Mouse (Mus musculus) hindbrain, embryonic 13.5 days (tissue): Measurements from ENCODE around the gene Xylt2. TPM values are rescaled to one million over a fixed set of nuclear protein-coding genes. Genes with fewer than 3 reads are reported as not detected.
"Not testable (repeated sequence)": the region's sequence is repeated elsewhere in the genome, so short reads cannot be mapped to it uniquely, and the experiment has no call there.

Experiments
- ATAC-seq: fragments of 200-750 bp; cut with Nextera tagmentation; 2 replicates; pipeline ENCODE4 v1.8.0; 2017; ENCODE audit warnings: moderate TSS enrichment; ENCODE audit not compliant: low FRiP score
- H3K27ac ChIP-seq: fragments of 300-500 bp; sonication (generic); 2 replicates; pipeline ENCODE4 v1.5.1; 2015; ENCODE audit warnings: inconsistent platforms, mild to moderate bottlenecking, moderate library complexity
- H3K27me3 ChIP-seq: fragments of 300-500 bp; sonication (generic); 2 replicates; pipeline ENCODE4 v1.6.1; 2015; ENCODE audit warnings: mild to moderate bottlenecking, inconsistent platforms
- H3K36me3 ChIP-seq: fragments of 300-500 bp; sonication (generic); 2 replicates; pipeline ENCODE4 v1.6.1; 2015; ENCODE audit warnings: mild to moderate bottlenecking, inconsistent platforms
- H3K4me1 ChIP-seq: fragments of 300-500 bp; sonication (generic); replicated peaks from 2 replicates; pipeline ENCODE4 v1.6.1; 2015; ENCODE audit warnings: inconsistent platforms
- H3K4me2 ChIP-seq: fragments of 300-500 bp; sonication (generic); 2 replicates; pipeline ENCODE4 v1.6.1; 2015; ENCODE audit warnings: inconsistent platforms, mild to moderate bottlenecking, moderate library complexity
- H3K4me3 ChIP-seq: fragments of 300-500 bp; sonication (generic); 2 replicates; pipeline ENCODE4 v1.5.1; 2015; ENCODE audit warnings: mild to moderate bottlenecking, inconsistent platforms
- H3K9ac ChIP-seq: fragments of 300-500 bp; sonication (generic); 2 replicates; pipeline ENCODE4 v1.6.1; 2015; ENCODE audit warnings: mild to moderate bottlenecking, inconsistent platforms
- H3K9me3 ChIP-seq: fragments of 300-500 bp; sonication (generic); 2 replicates; pipeline ENCODE4 v1.6.1; 2016; ENCODE audit warnings: inconsistent platforms
- WGBS: fragments of 180-500 bp; shearing (Covaris S2); methylation state at CpG from one replicate; pipeline ENCODE4 v1.1.7; 2015; 5-methylcytosine and 5-hydroxymethylcytosine counted together
- polyA plus RNA-seq: library from polyadenylated mRNA; unstranded; fragments of >200 nt; fragmentation: Nextera tagmentation; extraction: Ambion mirVana; gene quantifications from 2 replicates; pipeline ENCODE4 v1.2.1, GENCODE M21; 2015

The Xylt2 gene
- polyA plus RNA-seq, 1 experiment from 2014 or later: 12.2 TPM

DNA sequence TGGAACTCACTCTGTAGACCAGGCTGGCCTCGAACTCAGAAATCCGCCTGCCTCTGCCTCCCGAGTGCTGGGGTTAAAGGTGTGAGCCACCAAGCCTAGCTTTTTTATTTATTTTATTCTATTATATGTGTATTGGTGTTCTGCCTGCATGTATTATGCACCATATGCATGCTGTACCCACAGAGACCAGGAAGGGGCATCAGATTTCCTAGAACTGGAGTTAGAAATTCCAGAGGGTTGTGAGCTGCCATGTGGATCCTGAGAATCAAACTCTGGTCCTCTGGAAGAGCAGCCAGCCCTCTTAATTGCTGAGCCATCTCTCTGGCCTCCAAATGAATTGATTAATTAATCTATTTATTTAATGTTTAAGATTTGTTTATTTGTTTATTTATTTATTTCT lies 22.1 kb upstream of the Xylt2 start:
- no peaks in the 10 kb centered on the region for H3K27me3 ChIP-seq
- H3K4me2 ChIP-seq: no peak overlapping the region
- peaks cover 18% of the 10 kb centered on the region for H3K4me1 ChIP-seq
- H3K27ac ChIP-seq: no peak overlapping the region
- no peaks in the 10 kb centered on the region for H3K36me3 ChIP-seq
- no peak overlapping the region for H3K4me3 ChIP-seq
- 100% methylated on average over 3 of the region's 3 CpGs for WGBS
- H3K9me3 ChIP-seq: no peaks in the 10 kb centered on the region
- no peak overlapping the region for H3K9ac ChIP-seq
- no peak for ATAC-seq

- H3K4me3 ChIP-seq: no peak overlapping the region
- WGBS: 47% methylated on average over 13 of the region's 13 CpGs
- ATAC-seq: no peak
- no peak overlapping the region for H3K4me2 ChIP-seq
- H3K27ac ChIP-seq: no peak overlapping the region
- no peaks in the 10 kb centered on the region for H3K27me3 ChIP-seq
- H3K9me3 ChIP-seq: no peaks in the 10 kb centered on the region
- H3K4me1 ChIP-seq: peaks cover 18% of the 10 kb centered on the region
- no peak overlapping the region for H3K9ac ChIP-seq
- no peaks in the 10 kb centered on the region for H3K36me3 ChIP-seq
These were observed 20.6 kb upstream of the Xylt2 start for GRCm38 (mm10) chr11:94697703-94698464.

DNA sequence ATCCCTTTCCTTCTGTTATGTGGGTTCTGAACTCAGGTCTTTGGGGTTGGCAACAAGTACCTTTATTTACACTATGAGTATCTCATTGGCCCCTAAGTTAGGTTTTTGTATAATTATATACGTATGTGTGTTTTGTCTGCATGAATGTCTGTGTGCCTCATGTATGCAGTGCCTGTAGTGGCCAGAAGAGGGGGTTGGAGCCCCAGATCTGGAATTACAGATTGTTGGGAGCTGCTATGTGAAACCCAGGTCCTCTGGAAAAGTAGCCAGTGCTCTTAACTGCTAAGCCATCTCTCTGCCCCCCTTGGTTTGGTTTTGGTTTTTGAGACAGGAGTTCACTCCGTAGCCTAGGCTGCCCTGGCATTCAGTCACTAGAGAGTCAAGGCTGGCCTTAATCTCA lies 19.8 kb upstream of the Xylt2 start:
- 92% methylated on average over 2 of the region's 2 CpGs for WGBS
- Histone ChIP-seq H3K4me2 (no peak overlapping the region), H3K27me3 (no peaks in the 10 kb centered on the region), H3K9me3 (no peaks in the 10 kb centered on the region), H3K9ac (no peak overlapping the region), H3K4me1 (peaks cover 16% of the 10 kb centered on the region), H3K36me3 (no peaks in the 10 kb centered on the region), H3K4me3 (no peak overlapping the region), H3K27ac (no peak overlapping the region)
- ATAC-seq: no peak

GRCm38 (mm10) chr11:94695508-94695907 lies 18.2 kb upstream of the Xylt2 start:
- no peaks in the 10 kb centered on the region for H3K9me3 ChIP-seq
- H3K4me2 ChIP-seq: no peak overlapping the region
- H3K36me3 ChIP-seq: no peaks in the 10 kb centered on the region
- no peak overlapping the region for H3K27ac ChIP-seq
- no peaks in the 10 kb centered on the region for H3K27me3 ChIP-seq
- no peak overlapping the region for H3K4me3 ChIP-seq
- H3K9ac ChIP-seq: no peak overlapping the region
- ATAC-seq: no peak
- H3K4me1 ChIP-seq: 0 out of 2 replicates have a peak, but pooled peaks cover 4% of the 10 kb centered on the region
- WGBS: 80% methylated on average over 6 of the region's 6 CpGs

DNA sequence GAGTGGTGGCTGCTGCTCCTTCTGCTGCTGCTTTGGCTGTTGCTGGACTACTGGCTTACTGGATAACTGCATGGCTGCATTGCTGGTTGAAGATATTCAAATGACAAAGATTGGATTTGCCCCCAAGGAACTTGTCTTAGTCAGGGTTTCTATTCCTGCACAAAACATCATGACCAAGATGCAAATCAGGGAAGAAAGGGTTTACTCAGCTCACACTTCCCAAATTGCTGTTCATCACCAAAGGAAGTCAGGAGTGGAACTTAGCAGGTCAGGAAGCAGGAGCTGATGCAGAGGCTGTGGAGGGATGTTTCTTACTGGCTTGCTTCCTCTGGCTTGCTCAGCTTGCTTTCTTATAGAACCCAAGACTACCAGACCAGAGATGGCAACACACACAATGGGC lies 15.2 kb upstream of the Xylt2 start:
- H3K9ac ChIP-seq, H3K4me1 ChIP-seq, H3K4me3 ChIP-seq, ATAC-seq, H3K36me3 ChIP-seq, H3K27ac ChIP-seq, H3K9me3 ChIP-seq, H3K27me3 ChIP-seq, H3K4me2 ChIP-seq: not testable (repeated sequence)

DNA sequence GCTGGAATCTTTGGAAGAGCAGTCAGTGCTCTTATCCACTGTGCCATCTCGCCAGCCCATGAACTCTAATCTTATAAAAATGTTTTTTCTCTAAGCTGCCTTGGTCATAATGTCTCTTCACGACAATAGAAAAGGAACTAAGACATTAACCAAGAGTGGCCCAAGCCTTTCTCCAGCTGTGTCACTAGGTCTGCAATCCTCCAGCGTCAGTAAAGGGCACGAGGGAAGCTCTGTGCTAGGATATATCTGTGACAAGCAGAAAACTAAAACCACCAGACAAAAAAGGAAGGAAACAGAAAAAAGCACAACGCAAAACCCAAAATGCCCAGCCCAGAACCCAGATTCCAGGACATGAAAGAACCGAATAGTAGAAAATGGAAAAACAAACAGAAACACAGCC lies 9.9 kb upstream of the Xylt2 start:
- Histone ChIP-seq H3K4me2 (no peak overlapping the region), H3K4me3 (no peak overlapping the region), H3K9ac (no peak overlapping the region), H3K36me3 (no peaks in the 10 kb centered on the region), H3K4me1 (no peaks in the 10 kb centered on the region), H3K27me3 (no peaks in the 10 kb centered on the region), H3K9me3 (no peaks in the 10 kb centered on the region), H3K27ac (no peak overlapping the region)
- 84% methylated on average over 6 of the region's 6 CpGs for WGBS
- ATAC-seq: no peak

DNA sequence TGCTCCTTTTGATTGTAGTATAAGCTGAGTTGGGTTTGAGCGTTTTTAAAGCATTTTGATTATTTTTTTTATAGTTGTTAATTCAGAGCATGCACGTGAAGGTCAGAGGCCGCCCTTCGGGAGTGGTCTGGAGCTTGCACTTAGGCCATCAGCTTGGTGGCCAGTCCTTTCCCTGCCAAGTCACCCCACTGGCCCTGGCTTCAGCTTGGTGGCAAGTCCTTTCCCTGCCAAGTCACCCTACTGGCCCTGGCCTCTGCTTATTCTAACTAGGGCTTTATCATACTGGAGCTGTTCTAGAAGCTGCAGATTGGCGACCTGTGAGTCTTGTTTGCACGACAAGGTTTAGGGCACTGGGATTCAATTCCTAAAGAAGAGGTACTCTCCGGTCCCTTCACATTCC lies 5.1 kb upstream of the Xylt2 start:
- Histone ChIP-seq H3K4me1 (peaks cover 8% of the 10 kb centered on the region), H3K36me3 (no peaks in the 10 kb centered on the region), H3K9me3 (no peaks in the 10 kb centered on the region), H3K27ac (no peak overlapping the region), H3K27me3 (no peaks in the 10 kb centered on the region), H3K4me2 (no peak overlapping the region), H3K9ac (no peak overlapping the region), H3K4me3 (no peak overlapping the region)
- 86% methylated on average over 7 of the region's 7 CpGs for WGBS
- ATAC-seq: no peak

DNA sequence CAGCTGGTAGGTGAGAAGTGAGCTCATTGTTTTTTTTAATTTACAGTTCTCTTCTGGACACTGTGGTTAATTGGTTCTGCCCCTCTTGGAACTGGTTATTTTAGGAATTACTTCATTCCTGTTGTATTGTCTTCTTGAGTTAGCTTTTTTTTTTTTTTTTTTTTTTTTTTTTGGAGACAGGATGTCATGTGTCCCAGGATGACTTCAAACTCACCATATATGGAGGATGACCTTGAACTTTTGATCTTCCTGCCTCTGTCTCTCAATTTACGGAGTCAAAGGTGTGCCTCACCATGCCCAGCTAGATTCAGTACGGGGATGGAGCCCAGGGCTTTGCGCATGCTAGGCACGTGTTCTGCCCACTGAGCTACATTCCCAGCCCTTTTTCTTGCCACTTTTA lies 4.3 kb upstream of the Xylt2 start:
- Histone ChIP-seq H3K9me3 (no peaks in the 10 kb centered on the region), H3K9ac (no peak overlapping the region), H3K27ac (no peak overlapping the region), H3K4me2 (no peak overlapping the region), H3K27me3 (no peaks in the 10 kb centered on the region), H3K4me1 (peaks cover 9% of the 10 kb centered on the region), H3K36me3 (no peaks in the 10 kb centered on the region), H3K4me3 (no peak overlapping the region)
- ATAC-seq: no peak
- 87% methylated on average over 4 of the region's 4 CpGs for WGBS

GRCm38 (mm10) chr11:94680639-94681038 lies 3.3 kb upstream of the Xylt2 start:
- no peaks in the 10 kb centered on the region for H3K36me3 ChIP-seq
- no peak overlapping the region for H3K4me3 ChIP-seq
- no peak overlapping the region for H3K9ac ChIP-seq
- no peaks in the 10 kb centered on the region for H3K27me3 ChIP-seq
- peaks cover 19% of the 10 kb centered on the region for H3K4me1 ChIP-seq
- H3K27ac ChIP-seq: no peak overlapping the region
- H3K4me2 ChIP-seq: no peak overlapping the region
- H3K9me3 ChIP-seq: no peaks in the 10 kb centered on the region
- no peak for ATAC-seq

DNA sequence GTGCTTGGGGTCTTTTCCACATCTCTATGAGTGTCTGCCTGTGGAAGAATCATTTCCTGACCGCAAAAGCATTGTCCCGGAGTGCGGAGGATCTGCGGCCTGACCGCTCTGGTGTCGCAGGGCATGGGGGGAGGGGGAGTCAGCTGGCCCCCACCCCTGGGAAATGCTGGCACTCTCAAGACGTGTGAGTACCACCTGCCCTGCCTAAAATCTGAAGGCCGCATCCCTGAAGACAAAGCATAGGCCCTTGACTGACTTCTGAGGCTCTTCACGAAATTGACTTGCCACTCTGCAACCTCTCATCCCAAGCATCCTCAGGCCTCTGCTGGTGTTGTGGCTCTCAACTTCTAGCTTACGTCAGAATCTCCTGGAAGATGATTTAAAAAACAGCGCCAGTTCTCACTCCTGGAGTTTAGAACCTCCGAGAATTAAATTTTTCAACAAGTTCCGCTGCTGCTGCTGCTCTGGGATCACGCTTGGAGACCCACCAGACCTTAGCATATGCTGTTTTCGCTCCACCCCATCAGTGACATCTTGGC lies 361 bp upstream of the Xylt2 start:
- peak overlapping the region; percentile 95; the same call in 1 of the 2 replicates for H3K27ac ChIP-seq
- H3K36me3 ChIP-seq: no peaks in the 10 kb centered on the region
- peak overlapping the region; percentile 70 for H3K4me2 ChIP-seq
- peak overlapping the region; percentile 95 for H3K9ac ChIP-seq
- H3K4me3 ChIP-seq: peak overlapping the region; percentile 93
- H3K27me3 ChIP-seq: no peaks in the 10 kb centered on the region
- H3K9me3 ChIP-seq: no peaks in the 10 kb centered on the region
- ATAC-seq: peak; percentile 60
- H3K4me1 ChIP-seq: peaks cover 39% of the 10 kb centered on the region
- 32% methylated on average over 15 of the region's 15 CpGs for WGBS

DNA sequence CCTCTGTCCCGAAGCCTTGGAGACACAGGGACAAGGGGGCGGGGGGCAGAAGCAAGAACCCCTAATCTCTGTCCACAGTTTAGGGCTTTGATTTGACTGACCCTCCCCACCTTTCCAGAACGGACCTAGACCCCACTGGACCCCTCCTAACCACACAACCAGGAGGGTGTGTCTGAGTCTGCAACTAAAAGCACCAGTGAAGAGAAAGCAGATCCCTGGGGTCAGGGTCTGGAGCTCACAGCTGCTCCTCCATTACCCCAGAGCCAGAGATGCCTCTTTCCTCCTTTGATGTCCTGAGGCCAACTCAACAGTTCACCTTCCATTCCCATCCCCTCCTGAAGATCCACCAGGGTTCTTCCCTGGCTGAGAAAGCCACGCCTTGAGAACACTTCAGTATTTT lies 1.0 kb downstream of the Xylt2 start:
- H3K4me3 ChIP-seq: peak overlapping the region; percentile 93
- peaks cover 47% of the 10 kb centered on the region for H3K4me1 ChIP-seq
- no peak overlapping the region for H3K27ac ChIP-seq
- peak overlapping the region; percentile 70 for H3K4me2 ChIP-seq
- H3K36me3 ChIP-seq: no peaks in the 10 kb centered on the region
- no peaks in the 10 kb centered on the region for H3K27me3 ChIP-seq
- H3K9ac ChIP-seq: peak overlapping the region; percentile 95
- peak; percentile 2; the same call in 1 of the 2 replicates for ATAC-seq
- 40% methylated on average over 4 of the region's 4 CpGs for WGBS
- H3K9me3 ChIP-seq: no peaks in the 10 kb centered on the region

DNA sequence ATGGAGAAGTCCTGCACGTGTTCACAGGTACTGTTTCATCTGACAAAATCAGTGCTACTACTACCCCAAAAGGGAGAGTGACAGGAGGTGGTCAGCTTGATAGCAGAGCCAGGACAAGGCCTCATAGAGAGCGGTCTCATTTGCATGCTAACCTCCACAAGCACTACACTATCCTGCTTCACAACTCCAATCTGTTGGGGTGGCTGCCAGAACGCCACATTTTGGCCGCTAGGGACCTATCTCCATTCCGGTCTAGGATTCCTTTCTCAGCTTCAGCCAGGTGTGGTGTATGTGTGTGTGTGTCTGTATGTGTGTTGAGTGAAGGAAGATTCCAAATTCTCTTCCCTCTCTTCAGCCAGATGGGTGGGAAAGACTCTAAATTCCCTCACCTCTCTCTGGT lies 1.9 kb downstream of the Xylt2 start:
- peak overlapping the region; percentile 93; the same call in 1 of the 2 replicates for H3K4me3 ChIP-seq
- no peaks in the 10 kb centered on the region for H3K27me3 ChIP-seq
- H3K9ac ChIP-seq: peak overlapping the region; percentile 95; the same call in 1 of the 2 replicates
- H3K9me3 ChIP-seq: no peaks in the 10 kb centered on the region
- peak overlapping the region; percentile 40; the same call in 1 of the 2 replicates for H3K27ac ChIP-seq
- 87% methylated on average over 5 of the region's 5 CpGs for WGBS
- peaks cover 5% of the 10 kb centered on the region for H3K36me3 ChIP-seq
- no peak for ATAC-seq
- H3K4me1 ChIP-seq: peaks cover 47% of the 10 kb centered on the region
- H3K4me2 ChIP-seq: peak overlapping the region; percentile 70

GRCm38 (mm10) chr11:94674984-94675383 lies 2.3 kb downstream of the Xylt2 start:
- 89% methylated on average over 5 of the region's 5 CpGs for WGBS
- Histone ChIP-seq H3K9me3 (no peaks in the 10 kb centered on the region), H3K4me1 (peaks cover 47% of the 10 kb centered on the region), H3K4me3 (no peak overlapping the region), H3K27me3 (no peaks in the 10 kb centered on the region), H3K4me2 (no peak overlapping the region), H3K36me3 (peaks cover 10% of the 10 kb centered on the region), H3K9ac (no peak overlapping the region; the same call in 1 of the 2 replicates), H3K27ac (no peak overlapping the region)
- ATAC-seq: no peak
